Mouse (Mus musculus): ENCODE measurements around the gene Hoxd13. TPM values are rescaled to one million over a fixed set of nuclear protein-coding genes. Genes with fewer than 3 reads are reported as not detected.

Gene Hoxd13
- polyA plus RNA-seq, 2 experiments from 2014 or later, result not detected

GRCm38 (mm10) chr2:74661685-74662084 is 6.4 kb upstream of the Hoxd13 start:
- no peak for ATAC-seq

- ATAC-seq, result peak; percentile 55
Observed at GRCm38 (mm10) chr2:74663291-74663925, 4.7 kb upstream of the Hoxd13 start.

GRCm38 (mm10) chr2:74666411-74666810 is 1.7 kb upstream of the Hoxd13 start:
- no peak for ATAC-seq

GRCm38 (mm10) chr2:74667191-74667841 is 794 bp upstream of the Hoxd13 start:
- no peak for ATAC-seq

- no peak for ATAC-seq
Observed at GRCm38 (mm10) chr2:74668370-74669229, 490 bp downstream of the Hoxd13 start.

GRCm38 (mm10) chr2:74669230-74669578 is 1.1 kb downstream of the Hoxd13 start:
- ATAC-seq, result no peak

GRCm38 (mm10) chr2:74669650-74670235 is 1.6 kb downstream of the Hoxd13 start:
- no peak for ATAC-seq

- no peak for ATAC-seq
Observed at GRCm38 (mm10) chr2:74670632-74671188, 2.6 kb downstream of the Hoxd13 start.

GRCm38 (mm10) chr2:74671847-74672246 is 3.7 kb downstream of the Hoxd13 start:
- ATAC-seq, result no peak

- ATAC-seq, result peak; percentile 72
Observed at GRCm38 (mm10) chr2:74672481-74673362, 4.6 kb downstream of the Hoxd13 start.

GRCm38 (mm10) chr2:74673835-74674425 is 5.8 kb downstream of the Hoxd13 start:
- ATAC-seq, result no peak

- no peak for ATAC-seq
Observed at GRCm38 (mm10) chr2:74674881-74675665, 7.0 kb downstream of the Hoxd13 start, which contains the start of gene Hoxd12. Gene Hoxd12 (plus strand): TSS chr2:74675013.

GRCm38 (mm10) chr2:74675666-74676282 is 7.7 kb downstream of the Hoxd13 start:
- ATAC-seq, result no peak

- no peak for ATAC-seq
Observed at GRCm38 (mm10) chr2:74676376-74677052, 8.4 kb downstream of the Hoxd13 start.

GRCm38 (mm10) chr2:74677106-74677505 is 9.0 kb downstream of the Hoxd13 start:
- no peak for ATAC-seq

- ATAC-seq, result no peak
Observed at GRCm38 (mm10) chr2:74678891-74679595, 10.9 kb downstream of the Hoxd13 start, which contains the start of gene Hoxd11. Gene Hoxd11 (plus strand): TSS chr2:74679557.

- no peak for ATAC-seq
Observed at GRCm38 (mm10) chr2:74679596-74679971, 11.5 kb downstream of the Hoxd13 start.

- no peak for ATAC-seq
Observed at GRCm38 (mm10) chr2:74679980-74680379, 11.9 kb downstream of the Hoxd13 start.
